Mouse (Mus musculus): Measurements from ENCODE around the gene Fez2.

Fez2 gene

DNA sequence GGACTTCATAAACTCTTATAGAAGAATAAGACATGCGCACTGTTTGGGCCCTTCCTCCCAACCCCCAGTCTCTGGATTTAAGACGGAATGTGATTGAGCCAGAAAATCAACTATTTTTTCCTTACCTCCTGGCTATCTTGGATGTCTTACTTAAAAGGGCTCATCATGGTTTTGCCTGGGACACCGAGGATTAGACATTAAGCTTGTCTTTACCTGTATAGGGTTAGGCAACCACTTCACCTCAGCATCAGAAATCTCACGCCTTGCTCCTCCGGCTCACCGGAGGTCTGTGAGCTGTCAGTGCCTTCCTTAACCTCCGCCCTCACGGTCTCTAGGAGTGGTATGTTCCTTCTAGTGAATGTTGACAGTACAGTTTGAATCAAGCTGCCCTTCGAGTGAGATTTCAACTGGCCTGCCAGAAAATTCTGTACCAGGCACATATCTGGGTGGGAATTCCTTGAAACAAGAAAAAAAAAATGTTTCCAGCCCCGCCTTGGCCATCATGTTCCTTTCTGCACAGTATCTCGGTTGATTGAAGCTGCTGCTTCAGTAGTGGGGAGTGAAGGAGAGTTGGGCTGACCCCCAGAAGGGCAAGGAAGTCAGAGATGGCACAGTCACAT is 96.6 kb downstream of the Fez2 start:
- no peak for DNase-seq (ENCODE audit: low spot score in 2 of 2)
